Mouse (Mus musculus): ENCODE data around the gene Pld1.

The Pld1 gene

DNA sequence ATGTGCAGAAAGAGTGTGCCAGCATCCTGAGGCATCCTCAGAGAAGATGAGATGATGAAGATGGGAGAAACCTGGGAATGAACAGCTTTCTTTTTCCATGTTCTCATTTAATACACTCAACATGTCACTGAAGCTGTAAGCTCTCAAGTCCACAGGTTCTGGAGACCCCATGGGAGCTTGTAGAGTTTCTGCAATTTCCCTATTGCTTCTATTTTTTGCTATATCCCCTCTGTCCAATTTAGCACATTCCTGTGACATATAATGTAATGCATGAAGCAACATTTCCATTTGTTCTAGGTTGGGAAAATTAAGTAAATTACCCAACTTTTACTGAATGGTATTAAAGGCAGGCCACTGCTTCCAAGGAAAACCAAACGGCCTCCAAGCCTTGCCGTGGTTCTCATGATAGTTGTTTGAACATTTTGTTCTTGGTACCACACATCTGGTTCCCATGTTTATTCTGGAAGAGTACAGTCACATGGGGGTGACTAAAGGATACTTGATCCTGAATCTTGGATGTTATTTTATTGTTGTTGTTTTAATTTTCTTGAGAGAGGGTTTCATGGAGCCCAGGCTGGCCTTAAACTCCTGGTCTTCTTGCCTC, 52.7 kb downstream of the Pld1 start:
- ATAC-seq (ENCODE audit: low TSS enrichment): no peak

DNA sequence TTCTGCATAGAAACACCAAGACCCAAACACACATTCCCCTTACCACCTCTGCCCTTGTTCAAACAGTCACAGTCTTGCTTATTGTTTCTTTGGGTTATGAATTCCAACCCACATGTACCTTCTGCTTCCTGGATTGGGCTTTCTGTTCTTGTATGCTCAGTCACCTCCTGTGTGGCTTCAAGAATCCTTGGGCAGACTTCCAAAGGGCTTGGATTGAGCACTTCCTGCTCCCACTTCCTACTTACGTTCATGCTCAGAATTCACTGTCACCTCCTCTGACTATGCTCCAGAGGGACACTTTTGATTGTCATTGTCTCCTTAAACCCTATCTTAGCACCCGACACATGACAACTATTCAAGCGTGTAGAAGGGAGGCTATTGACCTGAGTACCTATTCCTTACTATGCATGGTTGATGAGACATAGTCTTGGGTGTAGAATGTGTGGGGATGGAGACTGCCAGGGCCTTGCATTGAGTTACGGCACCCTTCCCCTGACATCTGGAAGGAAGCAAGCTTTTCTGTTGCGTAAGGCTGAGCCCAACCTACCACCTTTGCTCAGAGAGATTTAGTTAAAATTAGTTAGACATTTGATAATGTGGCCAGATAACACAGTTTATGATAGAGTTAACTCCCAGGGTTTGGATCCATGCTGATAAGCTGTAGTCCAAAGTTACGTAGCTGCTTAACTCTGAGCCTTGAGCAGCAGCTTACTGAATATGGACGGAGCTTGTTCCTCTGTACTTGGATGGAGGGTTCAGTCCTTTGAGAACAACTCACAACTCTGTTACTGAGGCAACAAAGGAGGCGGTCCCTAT, 55.9 kb downstream of the Pld1 start:
- no peak for ATAC-seq (ENCODE audit: low TSS enrichment)

DNA sequence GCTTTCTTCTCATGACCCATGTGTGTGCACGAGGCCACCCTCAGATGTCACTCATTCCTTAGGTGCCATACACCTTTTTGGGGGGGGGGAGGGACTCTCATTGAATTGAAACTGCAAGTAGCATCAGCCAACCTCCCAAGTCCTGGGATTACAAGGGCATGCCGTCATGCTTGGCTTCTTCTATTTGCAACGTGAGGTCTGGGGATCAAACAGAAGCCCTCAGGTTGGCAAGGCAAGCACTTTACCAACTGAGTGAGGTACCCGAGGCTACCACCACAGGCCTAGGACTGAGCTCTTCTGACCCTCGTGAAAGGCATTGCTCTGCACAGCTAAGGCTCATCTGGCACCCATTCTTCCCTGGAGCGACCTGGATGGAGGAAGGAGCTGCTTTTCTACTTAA, 65.8 kb downstream of the Pld1 start:
- no peak for ATAC-seq (ENCODE audit: low TSS enrichment)

DNA sequence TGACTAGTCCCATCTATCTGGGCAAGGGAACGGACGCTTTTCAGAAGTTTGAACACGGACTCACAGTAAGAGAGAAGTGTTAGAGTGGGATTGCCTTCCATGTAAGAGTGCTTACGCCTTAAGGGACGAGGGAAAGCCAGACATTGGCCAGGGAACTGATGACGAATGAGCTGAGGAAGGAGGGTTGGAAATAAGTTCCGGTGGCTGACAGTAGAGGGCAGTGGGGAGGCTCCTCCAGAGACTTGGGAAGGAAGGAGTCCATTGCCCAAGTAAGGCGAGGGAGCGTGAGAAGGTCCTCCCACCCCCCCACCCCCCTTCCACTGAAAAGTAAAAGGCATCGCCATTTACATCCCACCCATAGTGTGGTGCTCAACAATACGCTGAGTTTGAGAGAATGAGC, 69.2 kb downstream of the Pld1 start:
- ATAC-seq (ENCODE audit: low TSS enrichment): no peak

DNA sequence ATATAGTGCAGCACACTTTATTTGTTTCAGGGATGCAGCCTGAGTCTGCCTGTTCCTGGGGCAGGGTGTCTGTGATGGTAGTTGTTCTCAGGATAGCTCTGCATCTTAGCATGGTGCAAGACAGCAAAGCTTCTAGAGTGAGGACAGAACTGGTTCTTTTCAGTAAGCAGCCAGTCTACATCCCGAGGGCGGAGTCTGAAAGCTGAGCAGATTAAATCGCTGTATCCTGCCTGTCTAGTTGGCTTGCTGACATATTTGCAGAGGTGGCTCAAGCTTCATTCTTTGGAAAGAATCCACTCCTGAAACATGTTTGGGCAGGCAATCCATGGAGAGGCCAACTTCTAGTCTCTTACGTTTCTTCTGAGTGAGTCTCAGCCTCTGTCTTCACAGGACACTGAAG, 69.9 kb downstream of the Pld1 start:
- no peak for ATAC-seq (ENCODE audit: low TSS enrichment)

DNA sequence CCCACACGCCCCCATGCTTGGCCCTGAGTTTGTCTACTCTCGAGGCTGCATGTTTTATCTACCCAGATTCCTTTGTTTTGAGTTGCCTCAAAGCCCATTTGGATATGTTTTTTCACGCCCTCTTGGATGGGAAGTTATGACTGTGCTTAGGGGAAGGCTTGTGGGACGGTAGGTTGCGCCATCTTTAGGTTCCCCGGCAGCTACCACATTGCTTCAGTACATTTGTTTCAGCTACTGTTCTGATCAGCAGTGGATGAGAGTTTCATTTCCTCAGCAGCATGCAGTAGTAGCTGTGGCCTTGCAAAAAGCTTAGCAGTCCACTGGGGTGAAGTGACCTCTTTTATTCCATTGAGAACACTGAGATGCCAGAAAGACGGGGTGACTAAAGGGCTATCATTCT, 73.7 kb downstream of the Pld1 start:
- no peak for ATAC-seq (ENCODE audit: low TSS enrichment)

DNA sequence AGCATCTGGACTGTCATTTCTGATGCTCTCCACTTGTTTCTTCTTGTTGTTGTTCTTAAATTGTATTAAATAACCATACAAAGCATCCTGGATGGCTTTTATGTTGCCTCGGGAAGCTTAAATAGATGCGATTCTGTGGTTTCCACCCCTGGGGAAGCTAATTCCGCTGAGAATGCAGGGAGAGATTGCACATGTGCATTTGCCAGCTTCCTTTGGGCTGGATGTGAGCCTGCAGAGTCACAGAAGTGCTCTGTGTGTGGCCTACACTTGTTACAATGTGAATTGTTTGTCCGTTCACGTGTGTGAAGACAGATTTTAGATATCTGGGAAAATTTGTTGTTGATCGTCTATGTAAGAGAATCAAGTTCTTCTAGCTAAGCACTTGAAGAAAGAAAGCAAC, 74.9 kb downstream of the Pld1 start:
- no peak for ATAC-seq (ENCODE audit: low TSS enrichment)

- ATAC-seq (ENCODE audit: low TSS enrichment): no peak
These were observed 78.5 kb downstream of the Pld1 start for GRCm38 (mm10) chr3:28017002-28017401.

GRCm38 (mm10) chr3:28019727-28020126, 81.2 kb downstream of the Pld1 start:
- ATAC-seq (ENCODE audit: low TSS enrichment): no peak

- no peak for ATAC-seq (ENCODE audit: low TSS enrichment)
These were observed 81.9 kb downstream of the Pld1 start for GRCm38 (mm10) chr3:28020404-28020803.

GRCm38 (mm10) chr3:28022191-28022590, 83.7 kb downstream of the Pld1 start:
- no peak for ATAC-seq (ENCODE audit: low TSS enrichment)

GRCm38 (mm10) chr3:28026876-28027275, 88.4 kb downstream of the Pld1 start:
- ATAC-seq (ENCODE audit: low TSS enrichment): no peak

- no peak for ATAC-seq (ENCODE audit: low TSS enrichment)
These were observed 90.0 kb downstream of the Pld1 start for GRCm38 (mm10) chr3:28028456-28028855.

- ATAC-seq (ENCODE audit: low TSS enrichment): no peak
These were observed 92.4 kb downstream of the Pld1 start for GRCm38 (mm10) chr3:28030860-28031259.

- no peak for ATAC-seq (ENCODE audit: low TSS enrichment)
These were observed 93.2 kb downstream of the Pld1 start for GRCm38 (mm10) chr3:28031643-28032243.

DNA sequence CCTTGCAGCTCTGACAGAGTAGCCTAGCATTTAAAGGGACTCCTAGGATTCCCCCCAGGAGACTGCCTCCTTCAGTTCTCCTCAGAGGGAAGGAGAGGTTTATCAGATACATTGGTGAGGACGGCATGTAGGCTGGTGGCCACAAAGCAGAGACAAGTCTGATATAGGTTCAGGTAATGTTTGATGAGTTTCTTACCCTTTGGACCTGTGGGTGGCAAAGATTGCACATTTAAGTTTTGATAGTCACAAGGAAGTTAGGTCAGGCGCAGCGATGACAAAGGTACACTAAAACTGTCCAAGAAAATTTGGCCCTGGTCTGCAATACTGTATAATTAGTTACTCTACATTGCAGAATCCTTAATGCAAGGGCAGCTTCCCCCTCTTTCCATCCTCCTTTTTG, 95.4 kb downstream of the Pld1 start:
- ATAC-seq (ENCODE audit: low TSS enrichment): no peak

DNA sequence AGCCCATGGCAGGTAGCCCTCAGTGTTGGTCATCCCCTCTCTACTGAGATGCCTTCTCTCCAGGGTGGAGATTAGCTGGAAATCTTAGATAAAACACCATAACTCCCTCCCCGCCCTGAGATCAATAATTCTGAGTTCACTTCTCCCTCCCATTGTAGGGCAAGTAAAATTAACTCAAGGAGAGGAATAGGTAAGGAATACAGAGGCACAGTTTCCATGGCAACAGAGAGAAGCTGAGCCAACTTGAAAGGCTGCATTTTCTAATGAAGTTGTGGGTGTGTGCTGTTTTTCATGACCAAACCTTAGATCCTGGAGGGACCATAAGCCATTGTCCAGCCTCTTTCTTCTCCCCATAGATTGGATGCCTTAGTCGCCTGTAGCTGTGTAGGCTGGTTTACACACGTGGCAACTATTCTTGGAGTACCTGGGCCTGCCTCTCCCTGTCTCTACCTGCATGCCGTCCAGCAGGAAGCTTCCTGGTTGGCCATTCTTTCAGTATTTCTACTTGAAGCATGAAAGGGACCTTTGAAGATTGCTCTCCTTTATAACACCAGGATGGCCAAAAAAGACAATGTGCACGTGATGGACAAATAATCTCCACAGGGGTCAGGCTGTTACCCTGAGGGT, 96.3 kb downstream of the Pld1 start:
- ATAC-seq (ENCODE audit: low TSS enrichment): no peak

GRCm38 (mm10) chr3:28037320-28037932, 98.9 kb downstream of the Pld1 start:
- peak; percentile 38; the same call in 1 of the 2 replicates for ATAC-seq (ENCODE audit: low TSS enrichment)

GRCm38 (mm10) chr3:28038106-28038505, 99.6 kb downstream of the Pld1 start:
- ATAC-seq (ENCODE audit: low TSS enrichment): no peak

DNA sequence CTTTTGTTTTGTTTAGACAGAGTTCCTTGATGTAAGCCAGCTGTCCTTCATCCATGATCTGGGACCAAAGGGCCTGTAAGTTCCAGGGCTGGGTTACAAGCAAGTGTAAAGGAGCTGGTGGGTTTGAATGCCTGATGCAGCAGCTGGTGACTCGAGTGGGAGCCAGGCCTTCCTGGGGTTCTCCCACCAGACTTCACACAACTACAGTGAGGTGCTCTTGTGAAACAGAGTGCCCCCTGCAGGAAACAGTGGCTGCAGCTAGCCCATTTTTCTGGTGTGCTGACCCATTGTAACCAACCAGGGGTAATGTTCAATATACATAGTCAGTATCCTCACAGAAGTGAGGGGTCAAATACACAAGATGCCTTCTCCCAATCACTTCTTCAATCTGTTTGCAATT, 101.3 kb downstream of the Pld1 start:
- peak; percentile 52; the same call in 1 of the 2 replicates for ATAC-seq (ENCODE audit: low TSS enrichment)

- ATAC-seq (ENCODE audit: low TSS enrichment): no peak
These were observed 102.7 kb downstream of the Pld1 start for GRCm38 (mm10) chr3:28041236-28041635.

GRCm38 (mm10) chr3:28042366-28042765, 103.9 kb downstream of the Pld1 start:
- ATAC-seq (ENCODE audit: low TSS enrichment): no peak
